Mouse (Mus musculus) Muller cell, postnatal 12 days (primary cell): ENCODE measurements at regions not wholly inside any gene's neighbourhood (a gene's known extent, or its start where the extent isn't known, plus 50 kb on each side); places are given as distances from the start of the nearest gene placed in this dataset.
A peak's percentile ranks its signal among the peaks of the same experiment; 100 is the strongest.

Source experiments
- DNase-seq: peaks from one replicate; pipeline ENCODE4 v3.0.0-alpha.2; 2015; ENCODE audit errors: inconsistent ontology term

DNA sequence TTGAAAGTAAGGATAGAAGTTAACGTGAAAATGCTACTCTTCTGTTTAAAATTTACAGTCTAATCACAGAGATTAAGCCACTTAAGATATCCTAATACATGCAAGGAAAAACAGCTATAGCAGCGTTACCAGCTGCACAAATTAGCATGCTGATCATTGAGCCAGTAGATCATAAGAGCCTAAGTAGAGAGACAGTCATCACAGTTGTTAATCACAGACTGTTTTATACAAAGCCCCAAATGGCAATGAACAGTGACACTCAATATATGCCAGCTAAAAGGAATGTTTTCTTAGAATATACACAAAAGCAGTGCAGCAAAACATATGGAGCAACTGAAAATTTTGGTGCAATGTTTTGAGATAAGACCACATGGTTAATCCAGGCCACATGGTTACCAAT lies 64.7 kb upstream of the Ppp1r3a start:
- DNase-seq, result no peak

DNA sequence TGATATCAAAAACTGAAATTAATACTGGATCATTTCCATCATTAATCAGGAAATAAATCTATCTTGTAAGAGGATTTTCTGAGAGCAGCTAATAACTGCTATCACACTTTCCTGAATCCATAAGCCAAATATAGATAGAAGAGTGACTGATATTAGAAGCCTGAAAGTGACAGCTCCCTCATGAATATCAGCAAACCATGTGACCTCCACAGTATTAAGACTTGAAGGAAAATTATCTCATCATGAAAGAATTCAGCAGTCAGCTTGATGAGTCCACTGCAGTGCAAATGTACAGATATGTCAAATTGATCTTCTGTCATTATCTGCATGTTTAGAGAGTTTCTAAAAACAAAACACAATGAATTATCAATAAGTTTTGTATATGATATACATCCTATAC lies 69.7 kb upstream of the Ppp1r3a start:
- no peak for DNase-seq

DNA sequence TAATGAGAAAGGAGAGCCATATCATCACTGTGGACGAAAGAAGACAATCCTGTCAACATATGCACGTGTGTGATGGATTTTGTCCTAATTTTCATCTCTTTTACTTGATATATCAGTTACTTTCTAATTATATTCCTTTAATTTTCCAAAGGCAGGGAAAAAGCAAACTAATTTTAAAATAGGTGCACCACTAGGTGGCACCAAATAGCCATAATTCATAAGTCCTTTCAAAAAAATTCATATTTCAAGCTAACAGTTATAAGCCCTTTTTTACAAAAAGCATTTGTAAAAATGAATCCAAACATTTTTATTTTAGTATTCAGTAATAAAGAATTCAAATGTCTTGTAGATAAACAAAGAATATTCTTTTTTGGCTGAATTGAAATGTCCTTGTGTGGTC lies 62.2 kb upstream of the Foxp2 start:
- DNase-seq, result peak; percentile 7
